Mouse (Mus musculus): ENCODE results near the gene Slc34a1. TPM values are rescaled to one million over a fixed set of nuclear protein-coding genes. Genes with fewer than 3 reads are reported as not detected.
A peak's percentile ranks its signal among the peaks of the same experiment; 100 is the strongest.

Gene Slc34a1
- total RNA-seq (2021): not detected

GRCm38 (mm10) chr13:55398088-55398487 is at the start of gene Slc34a1:
Gene Slc34a1 (plus strand): TSS chr13:55398187.
- intact Hi-C loops (cut with DNase I): no loop called here
- DNase-seq (ENCODE audit: extremely low spot score in 1 of 2, low spot score in 2 of 2): no peak

GRCm38 (mm10) chr13:55361145-55361544 is 36.8 kb upstream of the Slc34a1 start:
- intact Hi-C loops (cut with DNase I): no loop called here
- DNase-seq (ENCODE audit: extremely low spot score in 1 of 2, low spot score in 2 of 2): no peak

- no peak for DNase-seq (ENCODE audit: extremely low spot score in 1 of 2, low spot score in 2 of 2)
- intact Hi-C loops (cut with DNase I): no loop called here
These were observed 36.0 kb upstream of the Slc34a1 start for GRCm38 (mm10) chr13:55361974-55362452.

GRCm38 (mm10) chr13:55362453-55363060 is 35.4 kb upstream of the Slc34a1 start, which contains the start of gene Lman2:
Gene Lman2 (minus strand): TSS chr13:55362783.
- peak; percentile 97 to 99 for DNase-seq (ENCODE audit: extremely low spot score in 1 of 2, low spot score in 2 of 2)
- intact Hi-C loops (cut with DNase I): no loop called here

GRCm38 (mm10) chr13:55368401-55368800 is 29.6 kb upstream of the Slc34a1 start:
- intact Hi-C loops (cut with DNase I): no loop called here
- no peak for DNase-seq (ENCODE audit: extremely low spot score in 1 of 2, low spot score in 2 of 2)

GRCm38 (mm10) chr13:55369531-55370114 is 28.4 kb upstream of the Slc34a1 start, which contains the start of gene Rgs14:
Gene Rgs14 (plus strand): TSS chr13:55369732.
- intact Hi-C loops (cut with DNase I): no loop called here
- DNase-seq (ENCODE audit: extremely low spot score in 1 of 2, low spot score in 2 of 2): peak; percentile 41 to 56

- DNase-seq (ENCODE audit: extremely low spot score in 1 of 2, low spot score in 2 of 2): no peak
- intact Hi-C loops (cut with DNase I): no loop called here
These were observed 27.8 kb upstream of the Slc34a1 start for GRCm38 (mm10) chr13:55370234-55370633.

- intact Hi-C loops (cut with DNase I): no loop called here
- no peak for DNase-seq (ENCODE audit: extremely low spot score in 1 of 2, low spot score in 2 of 2)
These were observed 26.8 kb upstream of the Slc34a1 start for GRCm38 (mm10) chr13:55371007-55371681.

GRCm38 (mm10) chr13:55371740-55372139 is 26.2 kb upstream of the Slc34a1 start:
- intact Hi-C loops (cut with DNase I): no loop called here
- no peak for DNase-seq (ENCODE audit: extremely low spot score in 1 of 2, low spot score in 2 of 2)

GRCm38 (mm10) chr13:55374206-55374924 is 23.6 kb upstream of the Slc34a1 start:
- intact Hi-C loops (cut with DNase I): no loop called here
- no peak for DNase-seq (ENCODE audit: extremely low spot score in 1 of 2, low spot score in 2 of 2)

- no peak for DNase-seq (ENCODE audit: extremely low spot score in 1 of 2, low spot score in 2 of 2)
- intact Hi-C loops (cut with DNase I): no loop called here
These were observed 22.1 kb upstream of the Slc34a1 start for GRCm38 (mm10) chr13:55375877-55376276.

GRCm38 (mm10) chr13:55378907-55379580 is 18.9 kb upstream of the Slc34a1 start:
- intact Hi-C loops (cut with DNase I): no loop called here
- DNase-seq (ENCODE audit: extremely low spot score in 1 of 2, low spot score in 2 of 2): no peak

- intact Hi-C loops (cut with DNase I): no loop called here
- peak; percentile 43 to 68 for DNase-seq (ENCODE audit: extremely low spot score in 1 of 2, low spot score in 2 of 2)
These were observed 16.2 kb upstream of the Slc34a1 start for GRCm38 (mm10) chr13:55381790-55382189.

GRCm38 (mm10) chr13:55390644-55391043 is 7.3 kb upstream of the Slc34a1 start:
- DNase-seq (ENCODE audit: extremely low spot score in 1 of 2, low spot score in 2 of 2): no peak
- intact Hi-C loops (cut with DNase I): no loop called here

- intact Hi-C loops (cut with DNase I): no loop called here
- DNase-seq (ENCODE audit: extremely low spot score in 1 of 2, low spot score in 2 of 2): no peak
These were observed 6.4 kb upstream of the Slc34a1 start for GRCm38 (mm10) chr13:55391626-55392029.

GRCm38 (mm10) chr13:55392933-55393332 is 5.1 kb upstream of the Slc34a1 start:
- DNase-seq (ENCODE audit: extremely low spot score in 1 of 2, low spot score in 2 of 2): no peak
- intact Hi-C loops (cut with DNase I): no loop called here

GRCm38 (mm10) chr13:55399300-55400038 is 1.5 kb downstream of the Slc34a1 start:
- intact Hi-C loops (cut with DNase I): no loop called here
- no peak for DNase-seq (ENCODE audit: extremely low spot score in 1 of 2, low spot score in 2 of 2)

- intact Hi-C loops (cut with DNase I): no loop called here
- no peak for DNase-seq (ENCODE audit: extremely low spot score in 1 of 2, low spot score in 2 of 2)
These were observed 2.0 kb downstream of the Slc34a1 start for GRCm38 (mm10) chr13:55400039-55400346.
